Mouse (Mus musculus) stomach, postnatal 0 days (tissue): ENCODE results near the gene Gm27029.

Experiments used
- CTCF ChIP-seq: IDR thresholded peaks from 2 replicates; pipeline ENCODE4 v1.5.1; 2016; ENCODE audit warnings: antibody characterized with exemption, low read depth, mild to moderate bottlenecking, moderate library complexity
- EP300 ChIP-seq: optimal IDR thresholded peaks from 2 replicates; pipeline ENCODE3; 2016; ENCODE audit warnings: antibody characterized with exemption

- TF ChIP-seq CTCF (no peak), EP300 (no peak)
Measured at GRCm38 (mm10) chr11:101468731-101469130, 44.1 kb upstream of the Gm27029 start.
